Mouse (Mus musculus): ENCODE results near the gene Zfp746. TPM values are rescaled to one million over a fixed set of nuclear protein-coding genes. Genes with fewer than 3 reads are reported as not detected.

Gene Zfp746
- 13.9 and 14.4 TPM in 2 replicates for polyA plus RNA-seq (2015; fragmentation: Nextera tagmentation; extraction: Ambion mirVana)

GRCm38 (mm10) chr6:48086471-48086878, at the start of gene Zfp746:
Gene Zfp746, minus strand, starts transcription at chr6:48086593.

GRCm38 (mm10) chr6:48048426-48049272, 37.7 kb downstream of the Zfp746 start, which contains the start of gene Zfp777:
Gene Zfp777, minus strand, starts transcription at chr6:48048911.

Small RNAs within 50 kb of the gene (microRNA-seq; reads per million reads assigned to microRNA genes)
- gene Gm24563 (ENCODE audit: borderline replicate concordance, insufficient number of aligned reads) = not detected

Other genes with a start within 250 kb of the Zfp746 start
- gene Zfp282, start 209.4 kb downstream of the Zfp746 start, polyA plus RNA-seq (2015; fragmentation: Nextera tagmentation; extraction: Ambion mirVana) = 10.4 and 10.5 TPM in 2 replicates
- 11.0 and 12.1 TPM in 2 replicates for gene Zfp212, start 166.1 kb downstream of the Zfp746 start, polyA plus RNA-seq (2015; fragmentation: Nextera tagmentation; extraction: Ambion mirVana)
- 7.2 and 8.9 TPM in 2 replicates for gene Zfp956, start 133.2 kb downstream of the Zfp746 start, polyA plus RNA-seq (2015; fragmentation: Nextera tagmentation; extraction: Ambion mirVana)
- 3.8 and 5.8 TPM in 2 replicates for gene Zfp777, start 37.7 kb downstream of the Zfp746 start, polyA plus RNA-seq (2015; fragmentation: Nextera tagmentation; extraction: Ambion mirVana)

Measured in adrenal gland, postnatal 0 days (tissue).